Comparison of ENCODE assay signal across 35 mouse cellular contexts in the genomic region with DNA sequence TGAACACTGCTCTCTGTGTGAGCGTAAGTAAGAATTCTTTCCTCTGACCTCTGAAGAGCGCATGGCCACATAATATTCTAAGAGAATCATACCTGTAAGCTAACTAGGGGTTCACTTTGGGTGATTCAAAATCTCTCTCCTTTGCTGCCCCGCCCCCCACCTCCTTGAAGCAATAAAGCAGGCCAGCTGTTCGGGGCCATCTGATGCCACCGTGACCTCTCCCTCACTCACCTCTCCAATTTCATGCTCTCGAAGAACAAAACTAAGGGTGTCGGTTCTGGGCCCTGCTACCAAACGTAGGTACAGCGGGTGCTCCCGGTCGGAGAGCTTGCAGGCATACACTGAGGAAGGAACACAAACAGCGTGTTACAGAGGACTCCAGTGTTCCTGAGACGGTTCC.
"Had no signal": no experiment of that assay in that cellular context is flagged by ENCODE, and none has a peak within 500 bp of the region (broad histone marks: within the 10 kb centered on the region; RNA-seq: fewer than 3 reads in every experiment).

No protein-coding gene starts in this region.

- ATAC-seq: hindbrain, embryonic 16.5 days; hindbrain, postnatal 0 days; inflammation-experienced regulatory T-cells, adult 6 months; intestine, embryonic 15.5 days; intestine, embryonic 16.5 days; intestine, postnatal 0 days had no signal

- H3K4me2 ChIP-seq: heart, embryonic 11.5 days; heart, embryonic 12.5 days; heart, embryonic 13.5 days; heart, embryonic 15.5 days; hindbrain, embryonic 12.5 days; hindbrain, embryonic 13.5 days; hindbrain, embryonic 14.5 days; hindbrain, embryonic 15.5 days; intestine, embryonic 15.5 days; kidney, embryonic 15.5 days had no signal

- H3K9me3 ChIP-seq: heart, embryonic 10.5 days; heart, embryonic 12.5 days; heart, embryonic 13.5 days; heart, embryonic 15.5 days; hindbrain, embryonic 10.5 days; hindbrain, embryonic 12.5 days; hindbrain, embryonic 13.5 days; hindbrain, embryonic 15.5 days; intestine, embryonic 15.5 days; kidney, embryonic 15.5 days had no signal

- H3K9ac ChIP-seq: heart, embryonic 12.5 days; heart, embryonic 13.5 days; heart, embryonic 15.5 days; hindbrain, embryonic 12.5 days; hindbrain, embryonic 13.5 days; hindbrain, embryonic 14.5 days; hindbrain, embryonic 15.5 days; intestine, embryonic 15.5 days; kidney, embryonic 15.5 days had no signal

- H3K4me3 ChIP-seq: heart, embryonic 10.5 days; heart, embryonic 12.5 days; heart, embryonic 13.5 days; heart, embryonic 15.5 days; hindbrain, embryonic 10.5 days; hindbrain, embryonic 12.5 days; hindbrain, embryonic 13.5 days; hindbrain, embryonic 15.5 days; intestine, embryonic 15.5 days; kidney, embryonic 15.5 days; layer of hippocampus, adult 2 months; left cerebral cortex, adult 2 months had no signal

- DNase-seq: heart, postnatal 10 days; heart, postnatal 14 days; heart, postnatal 36 days; heart, postnatal 4 days; kidney, adult 11 months; kidney, adult 18-20 months; kidney, adult 2 months; kidney, adult 8-10 months; kidney, adult 9 months; kidney, postnatal 10 days; kidney, postnatal 14 days; kidney, postnatal 25 days; kidney, postnatal 36 days; kidney, postnatal 4 days; layer of hippocampus, postnatal 36 days had no signal

- H3K27ac ChIP-seq: heart, embryonic 10.5 days; heart, embryonic 13.5 days; heart, embryonic 15.5 days; hindbrain, embryonic 12.5 days; hindbrain, embryonic 13.5 days; hindbrain, embryonic 14.5 days; hindbrain, embryonic 15.5 days; hindbrain, postnatal 0 days; intestine, embryonic 15.5 days; kidney, embryonic 15.5 days; kidney, postnatal 0 days; layer of hippocampus, adult 2 months; left cerebral cortex, adult 2 months had no signal

- H3K27me3 ChIP-seq: heart, embryonic 12.5 days; heart, embryonic 13.5 days; heart, embryonic 15.5 days; hindbrain, embryonic 12.5 days; hindbrain, embryonic 15.5 days; intestine, embryonic 15.5 days; kidney, embryonic 15.5 days had no signal

- H3K36me3 ChIP-seq: hindbrain, embryonic 13.5 days; hindbrain, embryonic 15.5 days had no signal
